Mouse (Mus musculus): ENCODE data around the gene Majin. TPM values are rescaled to one million over a fixed set of nuclear protein-coding genes. Genes with fewer than 3 reads are reported as not detected.

Gene Majin
- polyA plus RNA-seq, 1 experiment from 2014 or later = not detected

GRCm38 (mm10) chr19:6216046-6216705 lies 32.0 kb downstream of the Majin start:
- H3K4me1 ChIP-seq (ENCODE audit: control insufficient read depth, insufficient read depth, low read length) = no peaks in the 10 kb centered on the region
- 40% methylated on average over 6 of the region's 6 CpGs for WGBS
- no peak overlapping the region for H3K9ac ChIP-seq (ENCODE audit: low read depth, low read length)
- H3K27ac ChIP-seq (ENCODE audit: low read length) = no peak overlapping the region
- H3K9me3 ChIP-seq (ENCODE audit: control insufficient read depth, low read length) = no peaks in the 10 kb centered on the region
- no peaks in the 10 kb centered on the region for H3K36me3 ChIP-seq (ENCODE audit: control insufficient read depth, insufficient read depth, low read length)
- no peak overlapping the region for H3K4me3 ChIP-seq (ENCODE audit: low read length)
- no peaks in the 10 kb centered on the region for H3K27me3 ChIP-seq (replicated peaks; ENCODE audit: control insufficient read depth, insufficient read depth, low read length)
- H3K4me2 ChIP-seq (ENCODE audit: low read depth, low read length) = no peak overlapping the region
- no peak for ATAC-seq

GRCm38 (mm10) chr19:6218606-6219005 lies 34.4 kb downstream of the Majin start:
- no peaks in the 10 kb centered on the region for H3K27me3 ChIP-seq (replicated peaks; ENCODE audit: control insufficient read depth, insufficient read depth, low read length)
- H3K4me2 ChIP-seq (ENCODE audit: low read depth, low read length) = no peak overlapping the region
- H3K4me1 ChIP-seq (ENCODE audit: control insufficient read depth, insufficient read depth, low read length) = no peaks in the 10 kb centered on the region
- no peak for ATAC-seq
- no peak overlapping the region for H3K9ac ChIP-seq (ENCODE audit: low read depth, low read length)
- 68% methylated on average over 6 of the region's 6 CpGs for WGBS
- no peaks in the 10 kb centered on the region for H3K9me3 ChIP-seq (ENCODE audit: control insufficient read depth, low read length)
- H3K4me3 ChIP-seq (ENCODE audit: low read length) = no peak overlapping the region
- no peak overlapping the region for H3K27ac ChIP-seq (ENCODE audit: low read length)
- no peaks in the 10 kb centered on the region for H3K36me3 ChIP-seq (ENCODE audit: control insufficient read depth, insufficient read depth, low read length)

DNA sequence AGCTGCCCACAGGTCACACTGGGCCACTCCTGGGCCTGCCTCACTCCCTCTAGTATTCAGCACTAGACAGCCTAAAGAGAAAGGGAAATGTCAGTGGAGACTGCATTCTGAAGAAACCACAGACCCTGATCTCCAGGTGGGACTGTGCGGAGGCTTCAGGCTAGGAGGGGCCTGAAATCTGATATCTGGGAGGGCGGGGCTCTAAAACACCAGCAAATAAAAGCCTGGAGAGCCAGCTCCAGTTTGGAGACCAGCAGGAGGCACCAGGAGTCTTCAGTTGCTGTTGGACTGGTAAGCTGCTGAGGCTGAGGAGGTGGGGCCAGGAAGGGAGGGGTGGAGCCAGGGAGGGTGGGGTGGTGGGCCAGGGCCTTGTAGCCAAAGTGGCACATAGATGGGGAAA lies 41.9 kb downstream of the Majin start, which contains the start of gene Gpha2:
Gpha2 (plus strand) TSS at position 246 of the 400 bp plus-strand sequence.
- 26% methylated on average over 2 of the region's 2 CpGs for WGBS
- no peaks in the 10 kb centered on the region for H3K27me3 ChIP-seq (replicated peaks; ENCODE audit: control insufficient read depth, insufficient read depth, low read length)
- H3K9ac ChIP-seq (ENCODE audit: low read depth, low read length) = no peak within 1 kb of the TSS
- H3K36me3 ChIP-seq (ENCODE audit: control insufficient read depth, insufficient read depth, low read length) = 0 out of 2 replicates have a peak, but pooled peaks cover 5% of the 10 kb centered on the region
- no peaks in the 10 kb centered on the region for H3K9me3 ChIP-seq (ENCODE audit: control insufficient read depth, low read length)
- H3K4me2 ChIP-seq (ENCODE audit: low read depth, low read length) = no peak within 1 kb of the TSS
- H3K27ac ChIP-seq (ENCODE audit: low read length) = no peak within 1 kb of the TSS
- H3K4me1 ChIP-seq (ENCODE audit: control insufficient read depth, insufficient read depth, low read length) = peaks cover 4% of the 10 kb centered on the region; the same call in 1 of the 2 replicates
- no peak within 1 kb of the TSS for H3K4me3 ChIP-seq (ENCODE audit: low read length)
- ATAC-seq = no peak; the same call in 1 of the 2 replicates

GRCm38 (mm10) chr19:6226763-6227162 lies 42.6 kb downstream of the Majin start:
- Histone ChIP-seq H3K4me2 (ENCODE audit: low read depth, low read length) (no peak overlapping the region), H3K9me3 (ENCODE audit: control insufficient read depth, low read length) (no peaks in the 10 kb centered on the region), H3K4me1 (ENCODE audit: control insufficient read depth, insufficient read depth, low read length) (peaks cover 4% of the 10 kb centered on the region; the same call in 1 of the 2 replicates), H3K9ac (ENCODE audit: low read depth, low read length) (no peak overlapping the region), H3K36me3 (ENCODE audit: control insufficient read depth, insufficient read depth, low read length) (0 out of 2 replicates have a peak, but pooled peaks cover 5% of the 10 kb centered on the region), H3K4me3 (ENCODE audit: low read length) (no peak overlapping the region), H3K27ac (ENCODE audit: low read length) (no peak overlapping the region), H3K27me3 (replicated peaks; ENCODE audit: control insufficient read depth, insufficient read depth, low read length) (no peaks in the 10 kb centered on the region)
- no peak for ATAC-seq
- 87% methylated on average over 14 of the region's 14 CpGs for WGBS

DNA sequence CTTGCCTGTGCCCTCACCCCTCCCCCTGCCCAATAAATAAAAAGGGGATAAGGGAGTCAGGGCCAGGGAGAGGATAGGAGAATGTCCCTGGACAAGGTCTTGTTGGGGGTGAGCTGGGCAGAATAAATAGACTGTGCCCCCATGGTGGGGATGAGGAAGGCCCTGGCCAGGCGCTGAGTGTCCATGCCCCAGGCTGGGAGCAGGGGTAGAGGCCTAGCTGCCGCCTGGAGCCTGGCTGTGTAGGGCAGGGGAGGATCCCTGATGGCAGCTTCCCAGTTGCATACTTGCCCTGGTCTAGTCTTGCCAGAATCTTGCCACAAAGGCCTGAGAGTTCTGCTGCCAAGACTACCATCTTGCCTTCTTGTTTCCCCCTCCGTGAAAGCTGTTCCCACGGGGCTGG lies 43.7 kb downstream of the Majin start:
- H3K4me3 ChIP-seq (ENCODE audit: low read length) = no peak overlapping the region
- no peaks in the 10 kb centered on the region for H3K9me3 ChIP-seq (ENCODE audit: control insufficient read depth, low read length)
- H3K4me1 ChIP-seq (ENCODE audit: control insufficient read depth, insufficient read depth, low read length) = peaks cover 4% of the 10 kb centered on the region; the same call in 1 of the 2 replicates
- no peaks in the 10 kb centered on the region for H3K27me3 ChIP-seq (replicated peaks; ENCODE audit: control insufficient read depth, insufficient read depth, low read length)
- H3K9ac ChIP-seq (ENCODE audit: low read depth, low read length) = no peak overlapping the region
- no peak for ATAC-seq
- 0 out of 2 replicates have a peak, but pooled peaks cover 5% of the 10 kb centered on the region for H3K36me3 ChIP-seq (ENCODE audit: control insufficient read depth, insufficient read depth, low read length)
- no peak overlapping the region for H3K27ac ChIP-seq (ENCODE audit: low read length)
- 81% methylated on average over 4 of the region's 4 CpGs for WGBS
- H3K4me2 ChIP-seq (ENCODE audit: low read depth, low read length) = no peak overlapping the region

- H3K4me1 ChIP-seq (ENCODE audit: control insufficient read depth, insufficient read depth, low read length) = peaks cover 16% of the 10 kb centered on the region
- H3K27me3 ChIP-seq (replicated peaks; ENCODE audit: control insufficient read depth, insufficient read depth, low read length) = no peaks in the 10 kb centered on the region
- no peak overlapping the region for H3K27ac ChIP-seq (ENCODE audit: low read length)
- no peak for ATAC-seq
- no peak overlapping the region for H3K4me3 ChIP-seq (ENCODE audit: low read length)
- WGBS = 88% methylated on average over 4 of the region's 4 CpGs
- H3K9ac ChIP-seq (ENCODE audit: low read depth, low read length) = no peak overlapping the region
- no peak overlapping the region for H3K4me2 ChIP-seq (ENCODE audit: low read depth, low read length)
- no peaks in the 10 kb centered on the region for H3K9me3 ChIP-seq (ENCODE audit: control insufficient read depth, low read length)
- H3K36me3 ChIP-seq (ENCODE audit: control insufficient read depth, insufficient read depth, low read length) = 0 out of 2 replicates have a peak, but pooled peaks cover 5% of the 10 kb centered on the region
Observed at GRCm38 (mm10) chr19:6230411-6230810, 46.2 kb downstream of the Majin start.

- Histone ChIP-seq H3K4me1 (ENCODE audit: control insufficient read depth, insufficient read depth, low read length) (peaks cover 15% of the 10 kb centered on the region), H3K9ac (ENCODE audit: low read depth, low read length) (no peak overlapping the region), H3K27me3 (replicated peaks; ENCODE audit: control insufficient read depth, insufficient read depth, low read length) (no peaks in the 10 kb centered on the region), H3K4me2 (ENCODE audit: low read depth, low read length) (no peak overlapping the region), H3K27ac (ENCODE audit: low read length) (no peak overlapping the region), H3K36me3 (ENCODE audit: control insufficient read depth, insufficient read depth, low read length) (0 out of 2 replicates have a peak, but pooled peaks cover 5% of the 10 kb centered on the region), H3K4me3 (ENCODE audit: low read length) (no peak overlapping the region), H3K9me3 (ENCODE audit: control insufficient read depth, low read length) (no peaks in the 10 kb centered on the region)
- no peak for ATAC-seq
- WGBS = 80% methylated on average over 2 of the region's 2 CpGs
Observed at GRCm38 (mm10) chr19:6231036-6231435, 46.8 kb downstream of the Majin start.

- Histone ChIP-seq H3K4me3 (ENCODE audit: low read length) (no peak overlapping the region), H3K4me2 (ENCODE audit: low read depth, low read length) (no peak overlapping the region), H3K36me3 (ENCODE audit: control insufficient read depth, insufficient read depth, low read length) (0 out of 2 replicates have a peak, but pooled peaks cover 5% of the 10 kb centered on the region), H3K27ac (ENCODE audit: low read length) (no peak overlapping the region), H3K9me3 (ENCODE audit: control insufficient read depth, low read length) (no peaks in the 10 kb centered on the region), H3K27me3 (replicated peaks; ENCODE audit: control insufficient read depth, insufficient read depth, low read length) (no peaks in the 10 kb centered on the region), H3K4me1 (ENCODE audit: control insufficient read depth, insufficient read depth, low read length) (peaks cover 15% of the 10 kb centered on the region), H3K9ac (ENCODE audit: low read depth, low read length) (no peak overlapping the region)
- WGBS = 90% methylated on average over 16 of the region's 16 CpGs
- ATAC-seq = no peak
Observed at GRCm38 (mm10) chr19:6233647-6234046, 49.5 kb downstream of the Majin start.

GRCm38 (mm10) chr19:6234337-6235083 lies 50.3 kb downstream of the Majin start:
- peaks cover 15% of the 10 kb centered on the region for H3K4me1 ChIP-seq (ENCODE audit: control insufficient read depth, insufficient read depth, low read length)
- ATAC-seq = no peak
- no peak overlapping the region for H3K27ac ChIP-seq (ENCODE audit: low read length)
- H3K27me3 ChIP-seq (replicated peaks; ENCODE audit: control insufficient read depth, insufficient read depth, low read length) = no peaks in the 10 kb centered on the region
- peak overlapping the region; percentile 87 for H3K9ac ChIP-seq (ENCODE audit: low read depth, low read length)
- H3K36me3 ChIP-seq (ENCODE audit: control insufficient read depth, insufficient read depth, low read length) = 0 out of 2 replicates have a peak, but pooled peaks cover 5% of the 10 kb centered on the region
- 70% methylated on average over 11 of the region's 11 CpGs for WGBS
- H3K9me3 ChIP-seq (ENCODE audit: control insufficient read depth, low read length) = no peaks in the 10 kb centered on the region
- peak overlapping the region; percentile 85 for H3K4me2 ChIP-seq (ENCODE audit: low read depth, low read length)
- H3K4me3 ChIP-seq (ENCODE audit: low read length) = peak overlapping the region; percentile 83
